Mouse (Mus musculus): ENCODE data around the gene Cx3cr1.

Cx3cr1 gene

GRCm38 (mm10) chr9:120081967-120082366, 12.3 kb upstream of the Cx3cr1 start:
- DNase-seq: peak; percentile 82 to 83

- DNase-seq: peak; percentile 46 to 51
Measured at GRCm38 (mm10) chr9:120081247-120081646, 11.6 kb upstream of the Cx3cr1 start.

GRCm38 (mm10) chr9:120080546-120081108, 10.9 kb upstream of the Cx3cr1 start:
- peak in 1 of 2 experiments; percentile 26 for DNase-seq

- no peak for DNase-seq
Measured at GRCm38 (mm10) chr9:120079901-120080300, 10.2 kb upstream of the Cx3cr1 start.

GRCm38 (mm10) chr9:120078241-120078640, 8.6 kb upstream of the Cx3cr1 start:
- DNase-seq: no peak

- no peak for DNase-seq
Measured at GRCm38 (mm10) chr9:120074516-120074915, 4.8 kb upstream of the Cx3cr1 start.

GRCm38 (mm10) chr9:120073169-120073568, 3.5 kb upstream of the Cx3cr1 start:
- DNase-seq: peak; percentile 90 to 93

- no peak for DNase-seq
Measured at GRCm38 (mm10) chr9:120071251-120071650, 1.6 kb upstream of the Cx3cr1 start.

GRCm38 (mm10) chr9:120068047-120068446, 1.6 kb downstream of the Cx3cr1 start:
- DNase-seq: no peak

- no peak for DNase-seq
Measured at GRCm38 (mm10) chr9:120067609-120068008, 2.1 kb downstream of the Cx3cr1 start.

GRCm38 (mm10) chr9:120064317-120064716, 5.4 kb downstream of the Cx3cr1 start:
- no peak for DNase-seq

- DNase-seq: no peak
Measured at GRCm38 (mm10) chr9:120058730-120059129, 10.9 kb downstream of the Cx3cr1 start.

GRCm38 (mm10) chr9:120056201-120056600, 13.5 kb downstream of the Cx3cr1 start:
- no peak for DNase-seq

- peak; percentile 16 to 23 for DNase-seq
Measured at GRCm38 (mm10) chr9:120054545-120055277, 15.0 kb downstream of the Cx3cr1 start.

GRCm38 (mm10) chr9:120049407-120049806, 20.3 kb downstream of the Cx3cr1 start:
- DNase-seq: no peak

GRCm38 (mm10) chr9:120048495-120048894, 21.2 kb downstream of the Cx3cr1 start:
- no peak for DNase-seq

- DNase-seq: no peak
Measured at GRCm38 (mm10) chr9:120043115-120043514, 26.6 kb downstream of the Cx3cr1 start.

- no peak for DNase-seq
Measured at GRCm38 (mm10) chr9:120037414-120037813, 32.3 kb downstream of the Cx3cr1 start.

GRCm38 (mm10) chr9:120034375-120034774, 35.3 kb downstream of the Cx3cr1 start:
- no peak for DNase-seq

- no peak for DNase-seq
Measured at GRCm38 (mm10) chr9:120032710-120033109, 37.0 kb downstream of the Cx3cr1 start.

- DNase-seq: no peak
Measured at GRCm38 (mm10) chr9:120030421-120030820, 39.3 kb downstream of the Cx3cr1 start.

GRCm38 (mm10) chr9:120029880-120030279, 39.8 kb downstream of the Cx3cr1 start:
- DNase-seq: no peak

GRCm38 (mm10) chr9:120027401-120028151, 42.1 kb downstream of the Cx3cr1 start:
- peak; percentile 72 to 83 for DNase-seq

- DNase-seq: no peak
Measured at GRCm38 (mm10) chr9:120024625-120025024, 45.1 kb downstream of the Cx3cr1 start.

Data from cerebellum, postnatal 10 days (tissue).